Mouse (Mus musculus) intestine, embryonic 14.5 days (tissue): ENCODE data around the gene Stk10. TPM values are rescaled to one million over a fixed set of nuclear protein-coding genes. Genes with fewer than 3 reads are reported as not detected.

Experiments used
- ATAC-seq: fragments of 200-750 bp; cut with Nextera tagmentation; replicated peaks from 2 replicates; pipeline ENCODE4 v1.8.0; 2017; ENCODE audit warnings: low read depth, moderate number of reproducible peaks, moderate TSS enrichment, moderate library complexity; ENCODE audit not compliant: low FRiP score, low TSS enrichment
- DNase-seq: peaks from one replicate; pipeline ENCODE4 v3.0.0-alpha.2; 2018; ENCODE audit warnings: low spot score
- H3K27ac ChIP-seq: fragments of 300-500 bp; sonication (generic); 2 replicates; pipeline ENCODE4 v1.5.1; 2014; ENCODE audit warnings: low read depth, mild to moderate bottlenecking, control low read depth
- H3K27me3 ChIP-seq: fragments of 300-500 bp; sonication (generic); replicated peaks from 2 replicates; pipeline ENCODE4 v1.6.1; 2014; ENCODE audit warnings: low read length, control low read depth; ENCODE audit not compliant: control insufficient read depth, insufficient read depth
- H3K36me3 ChIP-seq: fragments of 300-500 bp; sonication (generic); 2 replicates; pipeline ENCODE4 v1.6.1; 2014; ENCODE audit warnings: low read length, control low read depth; ENCODE audit not compliant: control insufficient read depth, insufficient read depth
- H3K4me1 ChIP-seq: fragments of 300-500 bp; sonication (generic); replicated peaks from 2 replicates; pipeline ENCODE4 v1.6.1; 2014; ENCODE audit warnings: low read length, control low read depth, mixed read lengths; ENCODE audit not compliant: control insufficient read depth, insufficient read depth
- H3K4me2 ChIP-seq: fragments of 300-500 bp; sonication (generic); 2 replicates; pipeline ENCODE4 v1.6.1; 2014; ENCODE audit warnings: low read length
- H3K4me3 ChIP-seq: fragments of 300-500 bp; sonication (generic); 2 replicates; pipeline ENCODE4 v1.5.1; 2014; ENCODE audit warnings: low read depth, low read length, control low read depth, mixed read lengths
- H3K9ac ChIP-seq: fragments of 300-500 bp; sonication (generic); 2 replicates; pipeline ENCODE4 v1.6.1; 2014; ENCODE audit warnings: mild to moderate bottlenecking, low read length
- H3K9me3 ChIP-seq: fragments of 300-500 bp; sonication (generic); 2 replicates; pipeline ENCODE4 v1.6.1; 2016; ENCODE audit warnings: low read length, control low read depth; ENCODE audit not compliant: control insufficient read depth
- WGBS: fragments of 180-500 bp; shearing (Covaris S2); extraction: QIAGEN DNeasy Blood & Tissue Kit; methylation state at CpG from one replicate; pipeline ENCODE4 v1.1.7; 2014; 5-methylcytosine and 5-hydroxymethylcytosine counted together
- polyA plus RNA-seq: library from polyadenylated mRNA; unstranded; fragments of >200 nt; fragmentation: Nextera tagmentation; extraction: Ambion mirVana; gene quantifications from 2 replicates; pipeline ENCODE4 v1.2.1, GENCODE M21; 2014

The Stk10 gene
- polyA plus RNA-seq, 1 experiment from 2014 or later: 3.0 TPM

GRCm38 (mm10) chr11:32566184-32566583 lies 33.1 kb downstream of the Stk10 start:
- no peak overlapping the region for H3K27ac ChIP-seq
- ATAC-seq (no peak; the same call in 1 of the 2 replicates), DNase-seq (no peak)
- H3K9me3 ChIP-seq: no peaks in the 10 kb centered on the region
- no peaks in the 10 kb centered on the region for H3K27me3 ChIP-seq
- H3K4me3 ChIP-seq: no peak overlapping the region
- no peaks in the 10 kb centered on the region for H3K36me3 ChIP-seq
- WGBS: 64% methylated on average over 6 of the region's 6 CpGs
- H3K4me1 ChIP-seq: peaks cover 15% of the 10 kb centered on the region; the same call in 1 of the 2 replicates
- H3K4me2 ChIP-seq: no peak overlapping the region
- no peak overlapping the region for H3K9ac ChIP-seq

- H3K27ac ChIP-seq: no peak overlapping the region
- 72% methylated on average over 10 of the region's 10 CpGs for WGBS
- no peaks in the 10 kb centered on the region for H3K9me3 ChIP-seq
- H3K36me3 ChIP-seq: no peaks in the 10 kb centered on the region
- no peak overlapping the region for H3K4me3 ChIP-seq
- DNase-seq: no peak
- ATAC-seq: no peak; the same call in 1 of the 2 replicates
- H3K4me1 ChIP-seq: peaks cover 15% of the 10 kb centered on the region; the same call in 1 of the 2 replicates
- no peak overlapping the region for H3K9ac ChIP-seq
- no peak overlapping the region for H3K4me2 ChIP-seq
- H3K27me3 ChIP-seq: no peaks in the 10 kb centered on the region
These were observed 34.1 kb downstream of the Stk10 start for GRCm38 (mm10) chr11:32567000-32567855.

- DNase-seq (no peak), ATAC-seq (no peak)
- H3K4me2 ChIP-seq: no peak overlapping the region
- no peaks in the 10 kb centered on the region for H3K27me3 ChIP-seq
- no peaks in the 10 kb centered on the region for H3K9me3 ChIP-seq
- H3K36me3 ChIP-seq: no peaks in the 10 kb centered on the region
- H3K9ac ChIP-seq: no peak overlapping the region
- H3K27ac ChIP-seq: no peak overlapping the region
- H3K4me3 ChIP-seq: no peak overlapping the region
- WGBS: 78% methylated on average over 7 of the region's 7 CpGs
- H3K4me1 ChIP-seq: peaks cover 15% of the 10 kb centered on the region; the same call in 1 of the 2 replicates
These were observed 35.0 kb downstream of the Stk10 start for GRCm38 (mm10) chr11:32568060-32568459.

- Histone ChIP-seq H3K9me3 (no peaks in the 10 kb centered on the region), H3K4me1 (peaks cover 10% of the 10 kb centered on the region; the same call in 1 of the 2 replicates), H3K27me3 (no peaks in the 10 kb centered on the region), H3K4me3 (no peak overlapping the region), H3K27ac (no peak overlapping the region), H3K9ac (no peak overlapping the region), H3K4me2 (no peak overlapping the region), H3K36me3 (no peaks in the 10 kb centered on the region)
- DNase-seq (no peak), ATAC-seq (no peak)
- 93% methylated on average over 15 of the region's 15 CpGs for whole genome bisulfite sequencing
These were observed 35.7 kb downstream of the Stk10 start for GRCm38 (mm10) chr11:32568637-32569293.

- Histone ChIP-seq H3K27ac (no peak overlapping the region), H3K27me3 (no peaks in the 10 kb centered on the region), H3K4me2 (no peak overlapping the region), H3K4me1 (0 out of 2 replicates have a peak, but pooled peaks cover 6% of the 10 kb centered on the region), H3K36me3 (no peaks in the 10 kb centered on the region), H3K9ac (no peak overlapping the region), H3K4me3 (no peak overlapping the region), H3K9me3 (no peaks in the 10 kb centered on the region)
- DNase-seq: no peak
- 90% methylated on average over 6 of the region's 6 CpGs for WGBS
- ATAC-seq: no peak
These were observed 38.0 kb downstream of the Stk10 start for GRCm38 (mm10) chr11:32571103-32571502.

- Histone ChIP-seq H3K9ac (no peak overlapping the region), H3K4me1 (no peaks in the 10 kb centered on the region), H3K4me2 (no peak overlapping the region), H3K36me3 (no peaks in the 10 kb centered on the region), H3K27ac (no peak overlapping the region), H3K9me3 (no peaks in the 10 kb centered on the region), H3K27me3 (no peaks in the 10 kb centered on the region), H3K4me3 (no peak overlapping the region)
- DNase-seq: no peak
- no peak for ATAC-seq
- 88% methylated on average over 2 of the region's 2 CpGs for WGBS
These were observed 40.6 kb downstream of the Stk10 start for GRCm38 (mm10) chr11:32573669-32574068.

GRCm38 (mm10) chr11:32575964-32576759 lies 43.1 kb downstream of the Stk10 start:
- Histone ChIP-seq H3K27ac (no peak overlapping the region), H3K36me3 (no peaks in the 10 kb centered on the region), H3K4me2 (no peak overlapping the region), H3K9ac (no peak overlapping the region), H3K9me3 (no peaks in the 10 kb centered on the region), H3K4me3 (no peak overlapping the region), H3K27me3 (no peaks in the 10 kb centered on the region), H3K4me1 (no peaks in the 10 kb centered on the region)
- no peak; the same call in 1 of the 2 replicates for ATAC-seq
- DNase-seq: no peak
- 75% methylated on average over 6 of the region's 6 CpGs for WGBS

GRCm38 (mm10) chr11:32576760-32577050 lies 43.6 kb downstream of the Stk10 start:
- DNase-seq (no peak), ATAC-seq (no peak)
- no peaks in the 10 kb centered on the region for H3K27me3 ChIP-seq
- WGBS: 45% methylated on average over 5 of the region's 5 CpGs
- H3K9ac ChIP-seq: no peak overlapping the region
- no peaks in the 10 kb centered on the region for H3K36me3 ChIP-seq
- H3K27ac ChIP-seq: no peak overlapping the region
- no peak overlapping the region for H3K4me2 ChIP-seq
- no peaks in the 10 kb centered on the region for H3K4me1 ChIP-seq
- H3K9me3 ChIP-seq: no peaks in the 10 kb centered on the region
- H3K4me3 ChIP-seq: no peak overlapping the region
